Mouse (Mus musculus): ENCODE data around the gene Neurod6.
"Not testable (repeated sequence)": the region's sequence is repeated elsewhere in the genome, so short reads cannot be mapped to it uniquely, and the experiment has no call there.

Gene Neurod6

GRCm38 (mm10) chr6:55680974-55681373 is at the start of gene Neurod6:
Gene Neurod6, minus strand, starts transcription at chr6:55681263.
- in situ Hi-C loops (cut with MboI, MseI): no loop called here

GRCm38 (mm10) chr6:55717209-55717608 is 36.1 kb upstream of the Neurod6 start:
- in situ Hi-C loops (cut with MboI, MseI): no loop called here

GRCm38 (mm10) chr6:55715446-55715845 is 34.4 kb upstream of the Neurod6 start:
- in situ Hi-C loops (cut with MboI, MseI): no loop called here

GRCm38 (mm10) chr6:55710913-55711312 is 29.9 kb upstream of the Neurod6 start:
- in situ Hi-C loops (cut with MboI, MseI): not testable (repeated sequence)

GRCm38 (mm10) chr6:55704759-55705104 is 23.7 kb upstream of the Neurod6 start:
- in situ Hi-C loops (cut with MboI, MseI): no loop called here

- in situ Hi-C loops (cut with MboI, MseI): no loop called here
Measured at GRCm38 (mm10) chr6:55704061-55704758, 23.1 kb upstream of the Neurod6 start.

- in situ Hi-C loops (cut with MboI, MseI): no loop called here
Measured at GRCm38 (mm10) chr6:55700392-55701386, 19.6 kb upstream of the Neurod6 start.

- in situ Hi-C loops (cut with MboI, MseI): loop anchor here in 1 of 2 experiments (10.0 kb wide), 2 partner anchors 275 to 575 kb away; no protein-coding TSS in a partner anchor
Measured at GRCm38 (mm10) chr6:55690015-55690531, 9.0 kb upstream of the Neurod6 start.

- in situ Hi-C loops (cut with MboI, MseI): no loop called here
Measured at GRCm38 (mm10) chr6:55683506-55683905, 2.4 kb upstream of the Neurod6 start.

- in situ Hi-C loops (cut with MboI, MseI): no loop called here
Measured at GRCm38 (mm10) chr6:55682886-55683285, 1.8 kb upstream of the Neurod6 start.

GRCm38 (mm10) chr6:55678571-55679185 is 2.4 kb downstream of the Neurod6 start:
- in situ Hi-C loops (cut with MboI, MseI): no loop called here

- in situ Hi-C loops (cut with MboI, MseI): no loop called here
Measured at GRCm38 (mm10) chr6:55677326-55677725, 3.7 kb downstream of the Neurod6 start.

- in situ Hi-C loops (cut with MboI, MseI): no loop called here
Measured at GRCm38 (mm10) chr6:55676663-55677311, 4.3 kb downstream of the Neurod6 start.

GRCm38 (mm10) chr6:55676141-55676662 is 4.9 kb downstream of the Neurod6 start:
- in situ Hi-C loops (cut with MboI, MseI): no loop called here

GRCm38 (mm10) chr6:55667801-55668200 is 13.3 kb downstream of the Neurod6 start:
- in situ Hi-C loops (cut with MboI, MseI): no loop called here

- in situ Hi-C loops (cut with MboI, MseI): no loop called here
Measured at GRCm38 (mm10) chr6:55661126-55661915, 19.7 kb downstream of the Neurod6 start.

- in situ Hi-C loops (cut with MboI, MseI): no loop called here
Measured at GRCm38 (mm10) chr6:55649996-55650395, 31.1 kb downstream of the Neurod6 start.

GRCm38 (mm10) chr6:55649581-55649980 is 31.5 kb downstream of the Neurod6 start:
- in situ Hi-C loops (cut with MboI, MseI): no loop called here

- in situ Hi-C loops (cut with MboI, MseI): no loop called here
Measured at GRCm38 (mm10) chr6:55648886-55649285, 32.2 kb downstream of the Neurod6 start.

GRCm38 (mm10) chr6:55647771-55648280 is 33.2 kb downstream of the Neurod6 start:
- in situ Hi-C loops (cut with MboI, MseI): no loop called here

Data from T-helper 17 cell (primary cell).